Mouse (Mus musculus) embryonic facial prominence, embryonic 12.5 days (tissue): ENCODE results near the gene Pcbp3. TPM values are rescaled to one million over a fixed set of nuclear protein-coding genes. Genes with fewer than 3 reads are reported as not detected.

Experiments
- ATAC-seq: fragments of 200-750 bp; cut with Nextera tagmentation; 2 replicates; pipeline ENCODE4 v1.8.0; 2017; ENCODE audit not compliant: insufficient number of reproducible peaks, insufficient read depth, low FRiP score, low TSS enrichment
- H3K27ac ChIP-seq: fragments of 300-500 bp; sonication (generic); 2 replicates; pipeline ENCODE4 v1.5.1; 2016; ENCODE audit warnings: mild to moderate bottlenecking
- H3K27me3 ChIP-seq: fragments of 300-500 bp; sonication (generic); 2 replicates; pipeline ENCODE4 v1.6.1; 2016; ENCODE audit warnings: mild to moderate bottlenecking, moderate library complexity
- H3K36me3 ChIP-seq: fragments of 300-500 bp; sonication (generic); 2 replicates; pipeline ENCODE4 v1.6.1; 2016; ENCODE audit warnings: mild to moderate bottlenecking
- H3K4me1 ChIP-seq: fragments of 300-500 bp; sonication (generic); 2 replicates; pipeline ENCODE4 v1.6.1; 2016
- H3K4me2 ChIP-seq: fragments of 300-500 bp; sonication (generic); replicated peaks from 2 replicates; pipeline ENCODE4 v1.6.1; 2016; ENCODE audit warnings: mild to moderate bottlenecking, moderate library complexity
- H3K4me3 ChIP-seq: fragments of 300-500 bp; sonication (generic); 2 replicates; pipeline ENCODE4 v1.5.1; 2016; ENCODE audit warnings: mild to moderate bottlenecking
- H3K9ac ChIP-seq: fragments of 300-500 bp; sonication (generic); 2 replicates; pipeline ENCODE4 v1.6.1; 2016; ENCODE audit warnings: mild to moderate bottlenecking, moderate library complexity
- H3K9me3 ChIP-seq: fragments of 300-500 bp; sonication (generic); 2 replicates; pipeline ENCODE4 v1.6.1; 2016; ENCODE audit warnings: mild to moderate bottlenecking, moderate library complexity
- WGBS: fragments of 180-500 bp; shearing (Covaris S2); methylation state at CpG from one replicate; pipeline ENCODE4 v1.1.7; 2016; 5-methylcytosine and 5-hydroxymethylcytosine counted together
- polyA plus RNA-seq: library from polyadenylated mRNA; unstranded; fragments of >200 nt; fragmentation: Nextera tagmentation; extraction: Ambion mirVana; gene quantifications from 2 replicates; pipeline ENCODE4 v1.2.1, GENCODE M21; 2016

Gene Pcbp3
- polyA plus RNA-seq, 1 experiment from 2014 or later = 52.5 TPM

DNA sequence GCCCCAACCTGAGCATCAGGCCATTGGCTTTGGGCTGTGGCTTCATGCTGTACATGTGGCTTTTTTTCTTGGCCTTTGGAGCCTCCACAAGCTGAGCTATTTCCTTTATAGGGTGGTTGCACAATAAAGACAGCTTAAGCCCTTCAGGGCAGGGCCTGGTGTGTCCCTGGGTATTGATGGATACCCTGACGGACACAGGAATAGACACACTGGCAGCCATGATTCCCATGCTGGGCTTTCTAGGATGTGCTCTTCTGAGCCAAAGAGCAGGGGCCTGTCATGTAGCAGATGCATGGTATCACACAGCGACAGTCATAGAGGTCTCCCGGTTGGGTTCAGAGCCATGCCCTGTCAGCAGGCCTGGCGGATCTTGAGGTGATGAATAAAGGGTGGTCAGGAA, 234.8 kb downstream of the Pcbp3 start:
- WGBS = 93% methylated on average over 4 of the region's 4 CpGs
- Histone ChIP-seq H3K9ac (no peak overlapping the region), H3K27me3 (no peaks in the 10 kb centered on the region), H3K4me1 (peaks cover 58% of the 10 kb centered on the region), H3K4me3 (no peak overlapping the region), H3K9me3 (no peaks in the 10 kb centered on the region), H3K36me3 (peaks cover 15% of the 10 kb centered on the region), H3K4me2 (no peak overlapping the region), H3K27ac (peak overlapping the region; percentile 80; the same call in 1 of the 2 replicates)
- ATAC-seq = no peak

DNA sequence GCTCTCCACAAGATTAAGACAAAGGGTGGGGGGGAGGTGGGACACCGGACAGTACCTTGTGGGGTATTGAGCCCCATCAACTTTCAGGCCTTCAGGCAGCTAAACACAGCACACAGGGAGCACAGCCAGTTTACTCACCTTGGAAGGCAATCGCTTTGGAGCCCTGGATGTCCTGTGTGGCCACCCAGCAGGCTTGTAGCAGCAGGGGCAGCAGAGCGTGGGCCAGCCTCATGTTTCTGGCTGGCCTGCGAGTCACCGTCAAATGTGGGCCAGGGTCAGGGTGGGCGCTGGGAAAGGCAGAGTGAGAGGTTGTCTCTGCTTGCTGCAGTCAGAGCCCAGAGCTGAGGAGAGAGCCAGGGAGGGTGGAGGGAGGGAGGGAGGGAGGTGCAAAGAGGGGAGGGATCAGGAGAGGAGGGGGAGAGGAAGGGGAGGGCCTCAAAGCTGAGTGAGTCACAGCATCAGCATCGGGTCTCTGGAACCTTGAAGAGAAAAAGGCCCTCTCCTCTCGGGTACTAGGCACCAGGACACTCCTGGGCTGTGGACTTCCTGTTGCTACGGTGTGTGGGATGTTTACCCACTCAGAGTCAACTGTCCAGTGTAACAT, 235.9 kb downstream of the Pcbp3 start, which contains the start of gene Col6a1:
TSS of gene Col6a1 (minus strand) at position 487 of the 604 bp plus-strand sequence.
- peak within 1 kb of the TSS; percentile 37 for H3K4me3 ChIP-seq
- H3K4me2 ChIP-seq = peak within 1 kb of the TSS; percentile 51
- peak within 1 kb of the TSS; percentile 80 for H3K27ac ChIP-seq

DNA sequence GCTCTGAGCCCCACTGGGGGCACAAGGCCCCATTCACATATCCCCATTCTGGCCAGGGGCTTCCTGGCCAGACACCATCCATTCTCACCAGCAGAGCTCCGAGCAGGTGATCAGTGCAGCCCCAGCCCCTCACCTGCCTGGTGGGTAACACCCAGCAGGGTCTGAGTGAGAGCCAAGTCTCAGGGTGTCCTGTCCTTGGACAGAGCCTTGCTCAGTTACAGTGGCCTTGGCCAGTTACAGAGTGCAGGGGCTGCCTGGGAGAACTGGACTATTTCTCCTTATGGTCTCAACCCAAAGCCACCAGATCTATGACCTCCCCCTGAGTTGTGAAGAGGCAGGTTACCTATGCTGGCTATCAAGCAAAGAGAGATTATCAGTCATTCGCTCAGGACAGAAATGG, 236.6 kb downstream of the Pcbp3 start:
- no peaks in the 10 kb centered on the region for H3K9me3 ChIP-seq
- no peak for ATAC-seq
- peaks cover 29% of the 10 kb centered on the region for H3K36me3 ChIP-seq
- no peaks in the 10 kb centered on the region for H3K27me3 ChIP-seq
- 85% methylated on average over 2 of the region's 2 CpGs for whole genome bisulfite sequencing
- H3K9ac ChIP-seq = peak overlapping the region; percentile 50
- peak overlapping the region; percentile 51 for H3K4me2 ChIP-seq
- H3K4me3 ChIP-seq = peak overlapping the region; percentile 37
- H3K4me1 ChIP-seq = peaks cover 43% of the 10 kb centered on the region
- peak overlapping the region; percentile 80 for H3K27ac ChIP-seq

More for the DNA sequence above, 235.9 kb downstream of the Pcbp3 start, which contains the start of gene Col6a1:
- no peaks in the 10 kb centered on the region for H3K9me3 ChIP-seq
- H3K27me3 ChIP-seq = no peaks in the 10 kb centered on the region
- ATAC-seq = peak; percentile 42
- peak within 1 kb of the TSS; percentile 50 for H3K9ac ChIP-seq
- WGBS = 19% methylated on average over 9 of the region's 9 CpGs
- H3K36me3 ChIP-seq = peaks cover 23% of the 10 kb centered on the region
- peaks cover 49% of the 10 kb centered on the region for H3K4me1 ChIP-seq

DNA sequence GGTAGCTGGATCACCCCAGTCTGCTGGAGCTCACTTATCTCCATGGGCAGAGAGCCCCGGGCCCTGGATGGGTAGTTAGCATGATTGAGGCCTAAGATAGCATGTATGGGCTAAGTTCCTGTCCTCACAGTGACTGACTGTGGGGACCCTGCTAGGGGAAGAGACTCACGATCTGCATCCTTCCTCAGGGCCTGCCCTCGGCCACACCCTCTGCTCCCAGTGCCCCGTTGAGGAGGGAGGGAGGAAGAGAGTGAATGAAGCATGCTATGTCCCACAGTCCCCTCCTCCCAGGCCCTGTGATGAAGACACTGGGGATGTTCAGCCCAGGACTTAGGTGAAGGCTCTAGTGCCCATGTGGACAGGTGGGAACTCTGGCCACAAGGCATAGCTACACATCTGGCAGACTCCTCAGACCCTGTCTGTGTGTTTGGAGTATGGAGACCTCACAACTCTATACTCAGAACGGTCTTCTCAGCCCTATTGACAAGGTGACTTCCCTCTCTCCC, 237.4 kb downstream of the Pcbp3 start:
- Histone ChIP-seq H3K9me3 (no peaks in the 10 kb centered on the region), H3K27me3 (no peaks in the 10 kb centered on the region), H3K4me2 (peak overlapping the region; percentile 51), H3K9ac (peak overlapping the region; percentile 32; the same call in 1 of the 2 replicates), H3K36me3 (peaks cover 36% of the 10 kb centered on the region), H3K27ac (no peak overlapping the region), H3K4me1 (peaks cover 38% of the 10 kb centered on the region), H3K4me3 (peak overlapping the region; percentile 37)
- ATAC-seq = no peak
- 50% methylated on average over 5 of the region's 5 CpGs for WGBS

DNA sequence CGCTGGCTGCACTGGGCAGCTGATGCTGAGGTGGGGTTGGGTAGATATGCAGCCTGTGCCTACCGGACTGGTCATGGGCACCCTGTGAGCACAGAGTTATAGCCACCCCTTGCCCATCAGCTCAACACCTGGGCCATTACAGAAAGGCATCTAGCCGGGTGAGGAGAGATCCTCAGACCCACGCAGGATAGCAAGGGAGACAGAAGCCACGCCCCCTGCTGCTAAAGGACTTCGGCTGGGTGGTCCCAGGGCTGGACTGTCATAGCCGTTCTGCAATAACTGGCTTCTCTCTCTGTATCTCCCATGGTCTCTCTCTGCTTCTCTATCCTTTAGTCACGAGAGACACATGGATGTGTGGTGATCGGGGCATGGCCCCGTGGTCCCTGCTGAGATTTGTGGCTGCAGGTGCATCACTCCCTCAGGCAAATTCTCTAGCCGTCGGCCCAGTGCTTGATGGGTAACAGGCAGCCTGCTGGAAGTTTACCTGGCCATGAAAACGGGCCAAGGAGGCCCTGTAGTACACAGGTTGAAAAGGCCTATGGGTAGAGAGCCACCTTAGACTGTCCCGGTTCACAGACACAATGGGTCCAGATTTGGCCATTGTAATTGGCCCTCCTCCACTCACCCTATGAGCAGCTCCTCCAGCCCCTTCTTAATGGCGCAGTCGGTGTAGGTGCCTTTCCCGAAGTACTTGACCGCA, 238.8 kb downstream of the Pcbp3 start:
- no peak overlapping the region for H3K4me2 ChIP-seq
- H3K9ac ChIP-seq = no peak overlapping the region
- WGBS = 87% methylated on average over 18 of the region's 18 CpGs
- peaks cover 50% of the 10 kb centered on the region for H3K36me3 ChIP-seq
- no peak for ATAC-seq
- H3K4me3 ChIP-seq = no peak overlapping the region
- peaks cover 27% of the 10 kb centered on the region for H3K4me1 ChIP-seq
- no peak overlapping the region for H3K27ac ChIP-seq
- no peaks in the 10 kb centered on the region for H3K27me3 ChIP-seq
- no peaks in the 10 kb centered on the region for H3K9me3 ChIP-seq

DNA sequence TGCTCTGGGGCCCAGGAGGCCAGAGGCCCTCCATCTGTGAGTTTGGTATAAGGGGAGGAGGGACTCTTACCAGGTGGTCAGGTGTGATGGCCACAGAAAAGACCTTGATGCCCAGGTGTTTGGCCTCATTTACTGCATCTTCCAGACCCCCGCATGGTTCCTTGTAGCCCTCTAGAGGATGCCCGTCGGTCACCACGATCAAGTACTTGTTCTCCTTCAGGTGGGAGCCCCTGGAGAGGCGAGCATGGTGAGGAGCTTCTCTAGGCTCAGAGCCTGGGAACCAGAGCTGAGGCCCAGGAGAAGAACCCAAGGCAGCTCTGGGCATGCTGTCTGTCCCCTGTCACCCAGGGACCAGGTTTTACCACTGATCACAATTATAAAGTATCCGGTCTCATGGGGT, 239.9 kb downstream of the Pcbp3 start:
- Histone ChIP-seq H3K9ac (no peak overlapping the region), H3K4me1 (peaks cover 24% of the 10 kb centered on the region), H3K36me3 (peaks cover 61% of the 10 kb centered on the region), H3K4me2 (no peak overlapping the region), H3K27me3 (no peaks in the 10 kb centered on the region), H3K4me3 (no peak overlapping the region), H3K27ac (no peak overlapping the region), H3K9me3 (no peaks in the 10 kb centered on the region)
- WGBS = 94% methylated on average over 6 of the region's 6 CpGs
- no peak for ATAC-seq

DNA sequence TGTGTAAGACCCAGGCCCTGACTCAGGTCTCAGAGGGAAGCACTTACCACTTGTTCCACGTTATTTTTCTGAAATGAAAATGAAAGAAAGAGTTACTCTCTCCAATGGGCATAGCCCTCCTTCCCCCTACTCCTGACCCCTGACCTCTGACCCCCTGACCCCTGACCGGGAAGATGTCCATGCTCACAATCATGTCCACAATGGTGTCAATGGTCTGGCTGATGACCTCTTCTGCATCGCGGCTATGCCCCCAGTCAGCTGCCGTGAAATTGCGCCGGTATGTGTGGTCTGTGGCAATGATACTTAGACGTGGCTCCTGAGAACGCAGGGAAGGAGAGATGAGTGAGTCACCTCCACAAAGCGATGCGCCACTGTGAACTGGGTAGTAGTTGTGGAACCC, 240.5 kb downstream of the Pcbp3 start:
- no peak overlapping the region for H3K27ac ChIP-seq
- H3K4me1 ChIP-seq = peaks cover 22% of the 10 kb centered on the region
- H3K36me3 ChIP-seq = peaks cover 66% of the 10 kb centered on the region
- H3K4me2 ChIP-seq = no peak overlapping the region
- ATAC-seq = no peak
- WGBS = 80% methylated on average over 11 of the region's 11 CpGs
- H3K9ac ChIP-seq = no peak overlapping the region
- H3K27me3 ChIP-seq = no peaks in the 10 kb centered on the region
- H3K4me3 ChIP-seq = no peak overlapping the region
- no peaks in the 10 kb centered on the region for H3K9me3 ChIP-seq

DNA sequence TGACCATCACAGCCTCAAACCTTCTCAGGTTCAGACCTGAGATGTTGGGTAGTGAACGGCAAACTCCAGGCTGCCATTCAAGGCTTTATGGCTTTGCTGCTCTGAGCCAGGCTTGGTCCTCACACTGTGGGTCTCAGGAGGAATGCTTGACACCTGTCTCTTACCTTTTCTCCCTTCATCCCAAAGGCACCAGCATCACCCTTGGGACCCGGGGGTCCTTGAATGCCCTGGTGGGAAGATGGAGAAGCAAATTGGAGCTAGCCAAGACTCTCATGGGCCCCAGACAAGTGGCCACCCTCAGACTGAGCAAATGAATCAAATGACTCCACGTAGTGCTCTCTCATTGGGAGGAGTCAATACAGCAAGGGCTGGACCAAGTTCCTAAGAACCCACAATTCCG, 244.1 kb downstream of the Pcbp3 start:
- Histone ChIP-seq H3K9ac (no peak overlapping the region), H3K4me1 (no peaks in the 10 kb centered on the region), H3K36me3 (peaks cover 83% of the 10 kb centered on the region), H3K9me3 (no peaks in the 10 kb centered on the region), H3K4me2 (no peak overlapping the region), H3K27ac (no peak overlapping the region), H3K27me3 (no peaks in the 10 kb centered on the region), H3K4me3 (no peak overlapping the region)
- 91% methylated on average over 4 of the region's 4 CpGs for WGBS
- no peak for ATAC-seq

DNA sequence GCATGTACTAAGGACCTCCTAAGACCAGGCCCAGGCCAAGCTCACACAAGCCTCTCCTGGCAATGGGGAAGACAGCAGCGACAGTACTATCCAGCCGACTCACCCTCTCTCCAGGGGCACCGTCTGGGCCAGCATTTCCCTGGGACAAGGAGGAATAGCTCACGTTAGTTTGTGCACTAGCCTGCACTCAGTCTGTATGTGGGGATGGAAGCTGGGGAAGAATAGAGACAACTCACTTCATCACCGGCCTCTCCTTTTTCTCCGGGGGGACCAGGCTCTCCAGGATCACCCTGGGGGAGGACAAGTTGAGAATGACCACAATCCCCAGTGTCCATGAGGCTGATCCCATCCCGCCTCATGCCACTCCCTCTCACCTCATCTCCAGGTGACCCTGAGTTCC, 244.7 kb downstream of the Pcbp3 start:
- H3K27me3 ChIP-seq = no peaks in the 10 kb centered on the region
- no peak overlapping the region for H3K27ac ChIP-seq
- no peaks in the 10 kb centered on the region for H3K4me1 ChIP-seq
- H3K36me3 ChIP-seq = peaks cover 83% of the 10 kb centered on the region
- ATAC-seq = no peak
- no peak overlapping the region for H3K9ac ChIP-seq
- 92% methylated on average over 7 of the region's 7 CpGs for WGBS
- no peak overlapping the region for H3K4me3 ChIP-seq
- H3K9me3 ChIP-seq = no peaks in the 10 kb centered on the region
- H3K4me2 ChIP-seq = no peak overlapping the region

DNA sequence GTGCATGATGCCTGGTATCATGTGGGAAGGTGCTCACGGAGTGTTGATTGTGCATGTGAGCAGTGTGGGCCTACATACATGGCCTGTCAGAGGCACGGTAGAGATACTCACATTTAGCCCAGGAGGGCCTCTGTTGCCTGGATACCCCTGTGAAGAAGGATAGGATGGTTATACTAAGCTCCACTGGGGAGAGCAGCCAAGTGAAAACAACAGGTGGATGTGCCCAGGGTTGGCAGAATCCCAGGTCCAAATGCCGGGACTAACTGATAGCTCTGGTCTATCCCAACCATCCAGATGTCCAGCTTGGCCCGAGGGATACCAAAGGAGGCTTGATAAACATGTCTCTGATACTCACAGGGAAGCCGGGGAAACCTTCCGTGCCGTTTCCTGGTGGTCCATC, 247.4 kb downstream of the Pcbp3 start:
- Histone ChIP-seq H3K9ac (no peak overlapping the region), H3K4me3 (no peak overlapping the region), H3K9me3 (no peaks in the 10 kb centered on the region), H3K4me2 (no peak overlapping the region), H3K27me3 (no peaks in the 10 kb centered on the region), H3K36me3 (peaks cover 86% of the 10 kb centered on the region), H3K4me1 (no peaks in the 10 kb centered on the region), H3K27ac (no peak overlapping the region)
- ATAC-seq = no peak
- WGBS = 85% methylated on average over 7 of the region's 7 CpGs

DNA sequence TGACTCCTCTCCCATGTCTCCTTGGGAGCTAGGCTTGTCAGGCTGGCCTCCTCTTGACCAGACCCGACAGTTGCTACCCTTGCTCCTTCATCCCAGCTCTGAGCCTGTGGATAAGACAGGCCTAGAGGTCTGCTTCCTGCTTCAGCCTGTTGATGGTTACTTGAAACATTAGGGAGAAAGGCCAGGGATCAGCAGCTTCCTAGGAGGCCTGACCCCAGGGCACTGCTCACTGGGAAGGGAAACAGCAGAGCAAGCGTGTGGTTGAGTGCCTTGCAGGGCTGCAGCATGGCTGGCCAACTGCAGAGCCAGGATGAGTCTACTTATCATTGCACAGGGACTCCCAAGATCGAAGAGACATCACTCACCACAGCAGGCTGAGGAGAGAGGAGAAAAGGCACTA, 249.2 kb downstream of the Pcbp3 start:
- Histone ChIP-seq H3K36me3 (peaks cover 77% of the 10 kb centered on the region), H3K4me1 (no peaks in the 10 kb centered on the region), H3K4me3 (no peak overlapping the region), H3K9ac (no peak overlapping the region), H3K4me2 (no peak overlapping the region), H3K27me3 (no peaks in the 10 kb centered on the region), H3K27ac (no peak overlapping the region), H3K9me3 (no peaks in the 10 kb centered on the region)
- 69% methylated on average over 3 of the region's 3 CpGs for WGBS
- ATAC-seq = no peak
